Mouse (Mus musculus) layer of hippocampus, postnatal 25 days (tissue): Measurements from ENCODE around the gene Phf24. TPM values are rescaled to one million over a fixed set of nuclear protein-coding genes. Genes with fewer than 3 reads are reported as not detected.
"Not testable (repeated sequence)": the region's sequence is repeated elsewhere in the genome, so short reads cannot be mapped to it uniquely, and the experiment has no call there.

ENCODE experiments used
- DNase-seq, 2 experiments: peaks; one replicate each; pipeline ENCODE4 v3.0.0; 2022; ENCODE audit warnings: mixed read lengths in 2 of 2, low spot score in 1 of 2; ENCODE audit errors: extremely low spot score in 1 of 2
- total RNA-seq, 2 experiments: library from RNA; stranded (reverse); gene quantifications; 2 replicates each; pipeline ENCODE4 v1.2.3; 2021

The Phf24 gene
- total RNA-seq, 2 experiments from 2014 or later = 137 to 149 TPM

DNA sequence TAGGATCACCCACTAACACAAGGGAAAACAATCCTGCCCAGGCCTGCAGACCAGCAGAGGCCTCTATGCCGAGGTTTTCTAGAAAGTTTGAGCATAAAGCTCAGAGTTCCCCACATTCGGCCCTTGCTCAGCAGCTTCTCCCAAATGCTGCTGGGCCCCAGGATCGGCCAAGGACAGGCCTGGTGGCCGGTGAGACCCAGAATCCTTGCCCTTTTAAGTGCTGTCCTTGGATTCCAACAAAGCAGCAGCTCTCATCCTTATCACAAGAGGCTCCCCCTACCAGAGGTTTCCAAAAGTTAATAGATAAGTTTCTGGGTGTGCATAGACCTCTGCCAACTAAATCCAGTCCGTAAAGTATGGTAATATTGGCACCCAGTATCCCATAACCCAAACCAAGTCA, 57.4 kb downstream of the Phf24 start:
- no peak for DNase-seq

DNA sequence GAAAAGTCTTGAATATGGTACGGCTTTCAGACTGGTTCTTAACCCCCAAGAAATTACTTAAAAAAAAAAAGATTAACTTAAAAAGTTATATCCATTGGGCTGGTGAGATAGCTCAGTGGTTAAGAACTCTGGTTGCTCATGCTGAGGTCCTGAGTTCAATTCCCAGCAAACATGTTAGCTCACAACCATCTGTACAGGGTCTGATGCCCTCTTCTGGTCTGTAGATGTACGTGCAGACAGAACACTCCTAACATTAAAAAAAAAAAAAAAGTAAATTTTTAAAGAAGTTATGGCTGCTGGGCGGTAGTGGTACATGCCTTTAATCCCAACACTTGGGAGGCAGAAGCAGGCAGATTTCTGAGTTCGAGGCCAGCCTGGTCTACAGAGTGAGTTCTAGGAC, 61.6 kb downstream of the Phf24 start:
- no peak for DNase-seq

DNA sequence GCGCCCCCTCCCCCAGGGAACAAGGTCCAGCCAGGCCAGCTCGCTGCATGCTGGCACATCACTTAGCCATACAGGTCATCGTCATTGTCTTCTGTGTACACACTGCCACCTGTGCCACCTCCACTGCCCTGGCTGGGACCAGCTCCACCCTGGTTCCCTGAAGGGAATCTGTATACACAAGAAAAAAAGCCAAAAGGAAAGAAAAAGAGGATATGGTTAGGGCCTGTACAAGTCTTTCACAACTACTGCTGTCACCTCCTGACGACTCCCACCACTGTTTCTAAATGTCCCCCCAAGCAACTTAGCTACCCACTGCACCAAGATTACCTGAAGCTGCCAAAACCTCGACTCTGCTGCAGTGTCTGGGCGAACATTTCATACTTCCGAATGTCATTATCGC, 64.0 kb downstream of the Phf24 start:
- not testable (repeated sequence) for DNase-seq

DNA sequence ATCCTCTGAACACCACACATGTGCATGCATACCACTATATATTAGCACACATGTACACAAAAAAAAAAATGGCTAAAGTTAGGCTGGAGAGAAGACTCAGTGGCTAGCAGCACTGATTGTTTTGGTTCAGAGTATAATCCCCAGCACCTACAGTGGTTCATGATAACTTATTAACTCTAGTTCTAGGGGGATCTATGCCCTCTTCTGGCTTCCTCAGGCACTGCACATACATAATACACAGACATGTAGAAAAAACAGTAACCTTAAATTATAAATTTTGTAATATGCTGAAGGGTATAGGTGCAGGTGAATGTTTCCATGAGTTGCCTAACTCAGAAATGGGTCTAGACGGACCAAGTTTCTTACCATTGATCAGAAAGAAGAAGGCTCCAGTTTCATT, 71.8 kb downstream of the Phf24 start:
- DNase-seq = no peak

Other genes with a start within 250 kb of the Phf24 start
- 1 to 10 TPM in 1 of 2 experiments, under 1 TPM in 1; 0.49 to 2.7 TPM for gene 4930578G10Rik, start 181.1 kb upstream of the Phf24 start, total RNA-seq
- under 1 TPM in 1 of 2 experiments, not detected in 1; 0.86 TPM for gene Ccl19, start 160.1 kb upstream of the Phf24 start, total RNA-seq
- gene Ccl21a, start 142.7 kb upstream of the Phf24 start, total RNA-seq = not detected
- gene Fam205a1, start 62.8 kb upstream of the Phf24 start, total RNA-seq = under 1 TPM; 0.12 to 0.20 TPM
- gene Gm12394, start 59.9 kb upstream of the Phf24 start, total RNA-seq = under 1 TPM; 0.64 to 0.80 TPM
- gene Fam205c, start 42.4 kb upstream of the Phf24 start, total RNA-seq = under 1 TPM; 0.64 to 0.87 TPM
- 100 to 1,000 TPM; 208 to 224 TPM for gene Dnajb5, start 33.2 kb downstream of the Phf24 start, total RNA-seq
- not detected for gene 1700022I11Rik, start 52.9 kb downstream of the Phf24 start, total RNA-seq
- 100 to 1,000 TPM; 191 to 201 TPM for gene Vcp, start 83.8 kb downstream of the Phf24 start, total RNA-seq
- gene Fancg, start 93.8 kb downstream of the Phf24 start, total RNA-seq = 1 to 10 TPM; 7.7 to 8.7 TPM
- gene Pigo, start 109.2 kb downstream of the Phf24 start, total RNA-seq = 10 to 100 TPM; 33.9 TPM
- 100 to 1,000 TPM in 1 of 2 experiments, 10 to 100 TPM in 1; 85.6 to 108 TPM for gene Stoml2, start 115.0 kb downstream of the Phf24 start, total RNA-seq
- gene Fam214b, start 129.6 kb downstream of the Phf24 start, total RNA-seq = 10 to 100 TPM; 32.9 to 37.7 TPM
- 10 to 100 TPM; 32.7 to 49.6 TPM for gene Unc13b, start 142.3 kb downstream of the Phf24 start, total RNA-seq